Mouse (Mus musculus) spleen, adult 2 months (tissue): ENCODE measurements at regions not wholly inside any gene's neighbourhood (a gene's known extent, or its start where the extent isn't known, plus 50 kb on each side); places are given as distances from the start of the nearest gene placed in this dataset.

Experiments used
- CTCF ChIP-seq: fragments of 200-500 bp; IDR thresholded peaks from 2 replicates; pipeline ENCODE4 v1.5.1; 2011; ENCODE audit warnings: mild to moderate bottlenecking, inconsistent platforms; ENCODE audit not compliant: insufficient read depth, insufficient read length, insufficient replicate concordance; ENCODE audit errors: extremely low read depth
- POLR2A ChIP-seq: fragments of 200-500 bp; IDR thresholded peaks from 2 replicates; pipeline ENCODE4 v1.6.1; 2011; ENCODE audit warnings: low read depth, low read length, inconsistent platforms

GRCm38 (mm10) chr4:31618026-31618425, 345.9 kb upstream of the Map3k7 start:
- TF ChIP-seq CTCF (no peak), POLR2A (no peak)
